Mouse (Mus musculus): ENCODE data around the gene Phf20.

DNA sequence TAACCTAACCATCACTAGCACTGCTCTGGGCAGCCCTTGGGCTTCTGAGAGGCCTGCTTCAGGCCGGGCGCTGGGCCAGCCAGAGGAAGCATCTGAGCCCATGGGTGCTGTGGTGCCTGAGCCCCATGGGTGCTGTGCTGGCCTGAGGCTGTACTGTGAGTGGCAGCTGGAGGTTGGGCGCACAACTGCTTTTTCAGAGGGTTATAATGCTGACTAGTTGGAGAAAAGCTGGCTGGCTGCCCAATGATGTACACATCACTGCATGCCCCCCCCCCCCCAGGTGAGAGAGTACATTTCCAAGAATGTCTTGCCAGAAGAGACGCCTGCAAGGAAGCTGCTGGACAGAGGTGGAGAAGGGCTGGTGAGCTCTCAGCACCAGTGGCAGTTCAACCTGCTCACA is 108.1 kb downstream of the Phf20 start:
- TF ChIP-seq CTCF (IDR thresholded peaks at IDR 0.05; ENCODE audit: low read depth, low read length) (no peak), POLR2A (IDR thresholded peaks at IDR 0.05; ENCODE audit: extremely low read depth, insufficient read depth, low read length) (no peak)
